8 mouse cellular contexts compared by ENCODE assay signal in genomic region chr16:84802217-84802616, GRCm38 (mm10). TPM values are rescaled to one million over a fixed set of nuclear protein-coding genes. Genes with fewer than 3 reads are reported as not detected.
DNase-seq lines count a peak whose midpoint lies in the region; ATAC-seq and TF ChIP-seq lines count a peak whose summit lies in the region.

No protein-coding gene starts in this region.

- H3K36me3 ChIP-seq in liver, postnatal 0 days (replicated peaks; ENCODE audit: insufficient read depth, low read length): no peaks in the 10 kb centered on the region
- H3K36me3 ChIP-seq in liver, embryonic 11.5 days (ENCODE audit: control insufficient read depth, insufficient read depth, low read length): no peaks in the 10 kb centered on the region
- peaks cover 14% of the 10 kb centered on the region for H3K36me3 ChIP-seq in forebrain, embryonic 10.5 days (replicated peaks)

- no peak overlapping the region for H3K4me3 ChIP-seq in liver, postnatal 0 days (ENCODE audit: low read depth, low read length)
- H3K4me3 ChIP-seq in liver, embryonic 11.5 days (ENCODE audit: low read depth, low read length): no peak overlapping the region
- no peak overlapping the region for H3K4me3 ChIP-seq in brown adipose tissue, adult 24 weeks (ENCODE audit: insufficient read depth, low read depth, low read length)
- H3K4me3 ChIP-seq in forebrain, embryonic 10.5 days: no peak overlapping the region

- intact Hi-C loops in heart, postnatal 36 days (cut with DNase I): loop anchor here (1.0 to 10.0 kb wide), 2 partner anchors 27 to 743 kb away; no protein-coding TSS in a partner anchor

- 0 out of 2 replicates have a peak, but pooled peaks cover 9% of the 10 kb centered on the region for H3K4me1 ChIP-seq in liver, postnatal 0 days (ENCODE audit: insufficient read depth)
- H3K4me1 ChIP-seq in liver, embryonic 11.5 days (replicated peaks; ENCODE audit: control insufficient read depth, insufficient read depth, low read length): no peaks in the 10 kb centered on the region
- peaks cover 13% of the 10 kb centered on the region for H3K4me1 ChIP-seq in brown adipose tissue, adult 24 weeks (ENCODE audit: control insufficient read depth, insufficient read depth, insufficient read length, low read length)
- no peaks in the 10 kb centered on the region for H3K4me1 ChIP-seq in forebrain, embryonic 10.5 days

- WGBS in liver, postnatal 0 days (ENCODE audit: insufficient replicate concordance): 36% methylated on average over 6 of the region's 6 CpGs
- 67% methylated on average over 6 of the region's 6 CpGs for WGBS in liver, embryonic 11.5 days
- whole genome bisulfite sequencing in forebrain, embryonic 10.5 days: 93% methylated on average over 6 of the region's 6 CpGs

- H3K9ac ChIP-seq in liver, postnatal 0 days (replicated peaks): no peak overlapping the region
- no peak overlapping the region for H3K9ac ChIP-seq in liver, embryonic 11.5 days (ENCODE audit: low read depth, low read length)

- no peak overlapping the region for H3K27ac ChIP-seq in liver, postnatal 0 days (ENCODE audit: low read depth)
- no peak overlapping the region for H3K27ac ChIP-seq in liver, embryonic 11.5 days (ENCODE audit: low read depth, low read length)
- H3K27ac ChIP-seq in brown adipose tissue, adult 24 weeks (replicated peaks; ENCODE audit: low read depth, low read length): peak overlapping the region; percentile 92
- H3K27ac ChIP-seq in forebrain, embryonic 10.5 days: no peak overlapping the region

- no peaks in the 10 kb centered on the region for H3K27me3 ChIP-seq in liver, postnatal 0 days (ENCODE audit: insufficient read depth, low read length)
- H3K27me3 ChIP-seq in liver, embryonic 11.5 days (replicated peaks; ENCODE audit: control insufficient read depth, insufficient read depth, low read length): no peaks in the 10 kb centered on the region
- H3K27me3 ChIP-seq in forebrain, embryonic 10.5 days (ENCODE audit: poor library complexity, severe bottlenecking): no peaks in the 10 kb centered on the region

- no peak for TF ChIP-seq EP300 in liver, postnatal 0 days (IDR thresholded peaks at IDR 0.05; ENCODE audit: low read depth)

- no peak for TF ChIP-seq CTCF in liver, postnatal 0 days (IDR thresholded peaks at IDR 0.05; ENCODE audit: low read depth)

- H3K4me2 ChIP-seq in liver, postnatal 0 days (ENCODE audit: low read depth, low read length): no peak overlapping the region
- no peak overlapping the region for H3K4me2 ChIP-seq in liver, embryonic 11.5 days

- DNase-seq in liver, postnatal 0 days: peak; percentile 34
- no peak for DNase-seq in liver, embryonic 11.5 days (ENCODE audit: low spot score)
- DNase-seq in heart, postnatal 36 days: peak; percentile 71 to 76
- peak; percentile 69 for DNase-seq in lung, postnatal 14 days
- DNase-seq in left cerebral cortex, adult 11 months (ENCODE audit: low spot score): no peak
- no peak for DNase-seq in forebrain, embryonic 10.5 days (ENCODE audit: extremely low spot score, low spot score)

- no peak for ATAC-seq in liver, postnatal 0 days
- ATAC-seq in liver, embryonic 11.5 days (replicated peaks; ENCODE audit: low FRiP score): no peak
- ATAC-seq in inflammation-experienced regulatory T-cells, adult 6 months: no peak

- H3K9me3 ChIP-seq in liver, postnatal 0 days (ENCODE audit: low read length): no peaks in the 10 kb centered on the region
- H3K9me3 ChIP-seq in liver, embryonic 11.5 days (ENCODE audit: control insufficient read depth, low read length): no peaks in the 10 kb centered on the region
- no peaks in the 10 kb centered on the region for H3K9me3 ChIP-seq in forebrain, embryonic 10.5 days

RNA-seq across cellular contexts. Expression of gene Jam2, which starts 28.3 kb away (rescaled TPM):
- 2.9 and 3.2 TPM in 2 replicates for polyA plus RNA-seq in liver, postnatal 0 days (2015; fragmentation: Nextera tagmentation; extraction: Ambion mirVana)
- polyA plus RNA-seq in liver, embryonic 11.5 days (2014; fragmentation: Nextera tagmentation; extraction: Ambion mirVana): 1.4 and 1.7 TPM in 2 replicates
- 26.8 and 36.1 TPM in 2 replicates for polyA plus RNA-seq in brown adipose tissue, adult 24 weeks (2012; ENCODE audit: insufficient read depth, insufficient read length, missing spikeins)
- 10 to 100 TPM; 73.3 to 74.4 TPM for total RNA-seq in heart, postnatal 36 days (2021)
- under 1 TPM in 1 of 3 experiments, not detected in 2; 0.21 TPM for polyA plus RNA-seq in inflammation-experienced regulatory T-cells, adult 6 months (2017; shearing (Covaris generic))
- 29.5 and 30.1 TPM in 2 replicates for polyA plus RNA-seq in forebrain, embryonic 10.5 days (2016; fragmentation: Nextera tagmentation; extraction: Ambion mirVana)

RNA-seq across cellular contexts. Expression of gene Gabpa, which starts 32.5 kb away (rescaled TPM):
- polyA plus RNA-seq in liver, postnatal 0 days (2015; fragmentation: Nextera tagmentation; extraction: Ambion mirVana): 7.9 and 9.2 TPM in 2 replicates
- 37.5 and 40.9 TPM in 2 replicates for polyA plus RNA-seq in liver, embryonic 11.5 days (2014; fragmentation: Nextera tagmentation; extraction: Ambion mirVana)
- polyA plus RNA-seq in brown adipose tissue, adult 24 weeks (2012; ENCODE audit: insufficient read depth, insufficient read length, missing spikeins): 45.9 and 68.9 TPM in 2 replicates
- total RNA-seq in heart, postnatal 36 days (2021): 10 to 100 TPM; 37.0 to 47.7 TPM
- polyA plus RNA-seq in inflammation-experienced regulatory T-cells, adult 6 months (2017; shearing (Covaris generic)): 10 to 100 TPM; 17.6 to 29.3 (median 20.9) TPM
- polyA plus RNA-seq in forebrain, embryonic 10.5 days (2016; fragmentation: Nextera tagmentation; extraction: Ambion mirVana): 39.2 and 42.7 TPM in 2 replicates

RNA-seq across cellular contexts. Expression of gene Atp5j, which starts 33.2 kb away (rescaled TPM):
- 805 and 808 TPM in 2 replicates for polyA plus RNA-seq in liver, postnatal 0 days (2015; fragmentation: Nextera tagmentation; extraction: Ambion mirVana)
- 814 and 841 TPM in 2 replicates for polyA plus RNA-seq in liver, embryonic 11.5 days (2014; fragmentation: Nextera tagmentation; extraction: Ambion mirVana)
- polyA plus RNA-seq in brown adipose tissue, adult 24 weeks (2012; ENCODE audit: insufficient read depth, insufficient read length, missing spikeins): 659 and 718 TPM in 2 replicates
- 1,000 to 10,000 TPM; 1,830 to 1,915 TPM for total RNA-seq in heart, postnatal 36 days (2021)
- 100 to 1,000 TPM; 434 to 717 (median 501) TPM for polyA plus RNA-seq in inflammation-experienced regulatory T-cells, adult 6 months (2017; shearing (Covaris generic))
- polyA plus RNA-seq in forebrain, embryonic 10.5 days (2016; fragmentation: Nextera tagmentation; extraction: Ambion mirVana): 813 and 826 TPM in 2 replicates

Comparison
In these comparisons a context has a peak if more than half of its experiments do, and no peak if none do; other contexts are left out.
1. DNase-seq: peak in liver, postnatal 0 days (single experiment), heart, postnatal 36 days (2 of 2) and lung, postnatal 14 days (single experiment); none in liver, embryonic 11.5 days (single experiment), left cerebral cortex, adult 11 months (single experiment) and forebrain, embryonic 10.5 days (single experiment).